Mouse (Mus musculus) lung, postnatal 14 days (tissue): ENCODE data around the gene Ube2d1.
A peak's percentile ranks its signal among the peaks of the same experiment; 100 is the strongest.

Source experiments
- DNase-seq: peaks from one replicate; pipeline ENCODE4 v3.0.0; 2021

Ube2d1 gene

GRCm38 (mm10) chr10:71284511-71285125 lies 444 bp downstream of the Ube2d1 start:
- peak; percentile 7 for DNase-seq

- no peak for DNase-seq
These were observed 941 bp downstream of the Ube2d1 start for GRCm38 (mm10) chr10:71284131-71284510.

- no peak for DNase-seq
These were observed 11.9 kb downstream of the Ube2d1 start for GRCm38 (mm10) chr10:71273008-71273739.

- DNase-seq, result no peak
These were observed 17.1 kb downstream of the Ube2d1 start for GRCm38 (mm10) chr10:71267973-71268372.

DNA sequence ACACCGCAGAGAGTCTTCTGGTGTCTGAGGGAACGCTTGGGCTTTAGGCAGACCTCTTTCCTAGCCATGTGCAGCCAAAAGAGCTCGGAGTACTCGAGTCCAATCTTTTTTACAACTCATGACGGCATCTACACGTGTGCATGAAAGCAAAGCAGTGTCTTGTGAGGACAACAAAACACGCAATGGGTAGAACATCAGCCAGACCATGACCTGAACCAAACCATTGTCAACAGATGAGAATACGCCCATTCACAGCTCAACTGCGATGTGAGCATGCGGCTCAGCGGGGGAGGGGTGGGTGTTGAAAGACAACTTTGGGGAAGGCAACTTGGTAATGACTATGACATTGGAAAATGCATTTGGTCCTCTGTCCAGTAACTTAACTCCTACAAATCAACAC lies 17.6 kb downstream of the Ube2d1 start:
- DNase-seq, result no peak

DNA sequence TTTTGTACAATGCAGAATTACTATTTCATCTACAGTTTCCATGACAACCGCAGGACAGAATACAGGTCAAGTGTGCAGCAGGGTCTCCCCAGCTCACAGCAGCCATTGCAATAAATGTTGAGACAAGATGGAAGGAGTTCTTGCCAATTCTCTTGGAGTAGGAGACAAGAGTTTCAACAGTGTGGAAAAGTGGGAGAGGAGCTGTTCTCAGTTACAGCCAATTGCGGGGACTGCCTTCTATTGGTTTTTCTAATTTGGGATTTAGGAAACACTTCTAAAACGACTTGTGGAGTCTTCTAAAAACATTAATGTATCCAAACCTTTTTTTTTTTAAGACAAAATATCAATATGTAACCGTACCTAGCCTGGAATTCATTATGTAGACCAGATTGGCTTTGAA lies 20.0 kb downstream of the Ube2d1 start:
- DNase-seq, result no peak

DNA sequence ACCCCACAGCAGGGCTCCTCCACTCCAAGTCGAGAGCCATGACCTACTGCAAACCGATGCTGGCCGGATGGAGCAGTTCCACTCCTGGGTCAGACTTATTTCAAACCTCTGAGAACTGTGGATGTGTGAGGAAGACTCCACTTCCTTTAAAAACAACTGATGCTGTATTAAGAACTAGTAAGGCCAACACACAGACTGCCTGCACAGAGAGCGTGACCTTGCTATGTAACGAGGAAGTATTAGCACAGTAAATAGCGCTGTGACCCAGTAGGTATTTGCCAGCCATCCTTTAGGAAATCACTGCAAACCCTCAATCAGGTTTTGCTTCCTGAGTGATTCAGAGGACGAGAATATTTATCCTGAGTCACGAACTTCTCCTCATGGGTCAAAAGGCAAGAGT lies 23.4 kb downstream of the Ube2d1 start:
- DNase-seq, result no peak

DNA sequence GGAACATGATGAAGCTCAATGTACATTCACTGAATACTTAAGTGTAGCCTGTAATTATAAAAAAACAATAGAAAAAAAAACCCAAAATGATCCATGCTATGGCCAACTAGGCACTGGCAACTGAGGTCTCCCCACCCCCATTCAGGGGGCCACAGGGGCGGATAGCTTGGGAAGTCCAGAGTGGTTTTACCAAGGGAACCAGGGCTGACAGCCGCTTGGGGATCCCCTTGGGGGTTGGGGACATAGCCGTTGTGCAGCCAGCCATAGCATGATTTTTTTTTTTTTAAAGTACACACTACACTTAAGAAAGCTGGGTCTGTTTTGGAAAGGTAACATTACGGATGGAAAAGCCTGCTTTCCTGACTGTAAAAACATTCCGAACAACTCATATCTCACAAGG lies 26.1 kb downstream of the Ube2d1 start:
- no peak for DNase-seq

- no peak for DNase-seq
These were observed 26.5 kb downstream of the Ube2d1 start for GRCm38 (mm10) chr10:71258516-71258915.

DNA sequence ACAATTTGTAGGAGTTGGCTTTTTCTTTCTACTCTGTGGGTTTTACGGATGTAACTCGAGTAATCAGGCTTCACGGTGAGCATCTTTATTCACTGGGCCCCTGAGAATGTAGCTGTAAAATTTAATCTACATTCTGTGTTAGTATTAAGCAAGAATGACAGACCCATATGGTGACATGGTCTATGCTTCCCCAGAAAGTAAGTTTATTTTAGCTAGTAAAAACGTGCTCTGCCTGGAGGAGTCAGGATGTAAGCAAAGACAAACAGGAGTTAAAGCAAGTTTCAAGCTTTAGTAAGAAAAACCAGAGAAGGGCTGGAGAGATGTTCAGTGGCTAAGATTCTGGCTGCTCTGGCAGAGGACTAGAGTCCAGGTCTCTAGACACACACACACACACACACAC lies 31.9 kb downstream of the Ube2d1 start:
- DNase-seq, result no peak

DNA sequence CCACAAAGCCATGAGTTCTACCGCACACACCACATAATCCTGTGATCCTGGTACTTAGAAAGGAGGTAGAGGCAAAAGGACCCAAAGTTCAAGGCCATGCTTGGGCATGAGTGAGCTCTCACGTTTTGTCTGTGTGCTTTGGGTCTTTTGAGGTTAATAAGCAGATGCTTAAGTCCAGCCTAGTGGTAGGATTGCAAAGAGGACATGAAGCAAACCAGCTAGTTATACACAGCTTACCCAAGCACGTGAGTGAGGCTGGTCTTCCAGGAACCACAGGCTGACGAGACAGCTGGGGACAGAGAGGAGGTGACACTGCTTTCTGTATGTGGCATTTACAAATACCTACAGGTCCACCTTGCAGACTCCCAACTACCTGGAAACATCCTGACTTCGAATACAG lies 32.6 kb downstream of the Ube2d1 start:
- DNase-seq, result no peak

GRCm38 (mm10) chr10:71251846-71252245 lies 33.2 kb downstream of the Ube2d1 start:
- DNase-seq, result no peak

- no peak for DNase-seq
These were observed 33.8 kb downstream of the Ube2d1 start for GRCm38 (mm10) chr10:71251256-71251655.

DNA sequence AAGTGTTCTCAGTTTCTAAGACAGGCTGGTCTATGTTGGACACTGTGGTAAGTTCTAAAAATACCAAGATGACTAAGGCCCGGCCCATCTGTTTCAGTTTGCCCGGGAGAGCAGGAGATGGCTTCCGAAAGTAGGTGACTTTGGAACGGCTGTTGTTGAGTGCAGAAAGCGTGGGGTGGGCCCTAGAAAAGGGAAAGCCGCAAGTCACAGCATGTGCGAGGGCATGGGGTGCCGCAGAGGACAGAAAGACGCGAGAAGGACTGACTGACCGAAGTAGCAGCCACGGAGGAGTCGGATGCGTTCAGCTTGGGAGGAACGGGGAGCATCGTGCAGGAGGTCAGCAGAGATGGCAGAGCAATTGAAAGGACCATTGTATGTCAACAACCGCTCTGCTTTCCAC lies 34.6 kb downstream of the Ube2d1 start:
- no peak for DNase-seq

- DNase-seq, result no peak
These were observed 35.8 kb downstream of the Ube2d1 start for GRCm38 (mm10) chr10:71249086-71249880.

- DNase-seq, result no peak
These were observed 38.1 kb downstream of the Ube2d1 start for GRCm38 (mm10) chr10:71246956-71247355.

DNA sequence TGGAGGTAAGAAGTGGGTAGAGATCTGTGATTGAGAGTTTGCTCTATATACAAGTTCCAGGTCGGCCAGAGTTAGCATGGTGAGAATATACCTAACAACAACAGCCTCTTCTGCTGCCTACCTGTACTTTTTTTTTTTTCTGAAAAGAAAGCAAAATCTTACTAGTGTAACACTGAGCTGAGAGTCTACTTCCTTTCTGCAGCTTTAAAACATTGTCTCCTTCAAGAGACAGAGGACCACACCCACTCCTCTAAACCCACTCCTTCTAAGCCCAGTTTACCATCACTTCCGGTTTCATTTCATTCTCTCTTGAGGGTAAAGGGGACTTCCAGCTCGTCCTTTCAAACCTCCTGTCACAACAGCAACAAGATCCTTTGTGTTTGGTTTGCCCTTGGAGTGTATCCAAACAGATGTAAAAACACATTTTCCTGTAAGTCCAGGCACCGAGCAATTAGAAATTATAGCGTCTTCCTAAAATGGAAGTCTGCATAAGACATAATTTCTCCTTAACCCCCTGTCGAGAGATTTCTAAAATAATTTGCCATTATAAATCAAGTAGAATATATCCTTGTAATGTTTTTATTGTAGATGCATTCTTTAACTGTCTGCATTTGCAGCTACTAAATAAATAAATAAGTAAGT lies 45.5 kb downstream of the Ube2d1 start:
- no peak for DNase-seq

GRCm38 (mm10) chr10:71238240-71238554 lies 46.9 kb downstream of the Ube2d1 start, which contains the start of gene Tfam:
TSS of gene Tfam (minus strand) at chr10:71238280.
- no peak for DNase-seq

DNA sequence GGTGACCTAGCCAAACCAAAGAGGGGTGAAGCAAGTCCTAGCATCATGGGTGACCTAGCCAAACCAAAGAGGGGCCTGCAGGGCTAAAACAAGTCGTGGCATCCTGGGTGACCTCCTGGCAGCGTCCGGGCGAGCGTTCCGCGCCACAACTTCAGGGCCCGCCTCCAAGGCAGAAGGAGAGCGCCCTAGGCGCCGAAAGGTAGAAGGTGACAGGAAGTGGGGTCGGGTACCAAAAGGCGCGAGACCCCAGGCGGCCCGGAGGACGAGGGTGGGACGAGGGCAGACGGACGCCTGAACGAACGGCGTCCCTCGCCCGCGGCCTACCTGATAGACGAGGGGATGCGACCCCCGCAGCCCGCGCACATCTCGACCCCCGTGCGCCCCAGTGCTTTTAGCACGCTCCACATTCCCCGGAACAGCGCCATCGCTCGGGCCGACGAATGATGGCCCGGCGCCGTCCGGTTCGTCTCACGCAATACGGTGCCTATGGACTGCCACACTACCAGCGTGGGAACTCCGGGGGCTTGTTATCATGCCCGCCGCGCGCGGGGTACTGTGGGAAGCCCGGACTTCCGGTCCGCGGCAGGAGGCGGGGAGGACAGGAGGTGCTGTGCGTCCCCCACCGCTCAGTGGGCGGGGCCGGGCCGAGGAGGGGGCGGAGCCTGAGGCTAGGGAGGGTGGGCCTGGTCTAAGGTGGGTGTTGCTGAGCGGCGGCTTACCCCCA lies 47.4 kb downstream of the Ube2d1 start:
- peak; percentile 97 for DNase-seq

- no peak for DNase-seq
These were observed 51.0 kb downstream of the Ube2d1 start for GRCm38 (mm10) chr10:71234071-71234470.

DNA sequence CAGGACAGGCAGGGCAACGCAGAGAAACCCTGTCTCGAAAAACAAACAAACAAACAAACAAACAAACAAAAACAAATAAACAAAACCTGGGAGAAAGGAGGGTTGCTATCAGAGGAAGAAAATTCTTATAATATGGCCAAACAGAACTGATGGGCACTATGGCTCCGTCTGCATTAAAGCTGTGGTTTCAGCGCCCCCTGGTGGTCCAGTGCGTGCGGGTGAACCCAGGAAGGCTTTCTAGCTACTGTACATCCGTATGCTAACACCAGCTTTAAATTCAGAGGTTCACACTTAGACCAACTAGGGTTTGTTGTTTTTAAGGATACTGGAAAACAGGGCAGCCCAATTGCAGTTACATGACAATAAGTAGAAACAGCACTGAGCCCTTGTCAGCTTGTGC lies 59.2 kb downstream of the Ube2d1 start:
- peak; percentile 91 for DNase-seq

DNA sequence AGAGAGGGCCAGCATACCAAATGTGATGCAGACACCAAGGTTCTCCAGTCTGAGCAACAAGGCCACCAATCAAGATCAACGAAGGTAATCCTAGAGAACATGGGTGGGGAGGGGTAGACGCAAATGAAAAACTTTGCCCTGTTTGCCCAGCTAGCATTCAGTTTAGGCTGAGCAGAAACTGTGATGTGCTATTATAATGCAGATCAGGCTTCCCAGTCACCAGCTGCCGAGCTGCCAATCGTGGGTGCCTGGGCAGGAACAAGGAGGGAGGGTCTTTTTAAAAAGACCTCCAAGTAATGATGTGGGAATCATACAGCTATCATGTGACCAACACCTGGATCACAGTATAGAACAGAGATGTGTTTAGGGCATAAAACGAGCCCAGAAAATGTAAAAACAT lies 62.0 kb downstream of the Ube2d1 start:
- DNase-seq, result no peak

DNA sequence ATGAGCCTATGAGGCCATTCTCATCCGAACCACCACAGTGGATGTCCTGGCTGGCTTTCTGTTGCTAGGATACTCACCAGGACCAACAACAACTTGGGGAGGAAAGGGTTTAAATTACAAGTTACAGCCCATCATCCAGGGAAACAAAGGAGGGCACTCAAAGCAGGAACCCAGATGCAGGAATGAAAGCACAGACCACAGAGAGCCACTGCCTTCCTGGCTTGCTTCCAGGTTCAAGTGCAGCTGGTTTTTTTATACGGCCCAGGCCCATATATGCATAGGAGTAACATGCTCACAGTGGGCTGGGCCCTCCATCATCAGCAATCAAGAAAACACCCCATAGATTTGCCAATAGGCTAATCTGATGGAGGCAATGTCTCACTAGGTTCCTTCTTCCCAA lies 62.4 kb downstream of the Ube2d1 start:
- no peak for DNase-seq
